Mouse (Mus musculus) bone marrow, adult 2 months (tissue): ENCODE data around the gene Cd151.

ENCODE experiments used
- CTCF ChIP-seq: fragments of 200-500 bp; IDR thresholded peaks from 2 replicates; pipeline ENCODE4 v1.5.1; 2011; ENCODE audit warnings: low read length, control low read depth; ENCODE audit not compliant: control insufficient read depth, insufficient read depth
- POLR2A ChIP-seq: fragments of 200-500 bp; IDR thresholded peaks from 2 replicates; pipeline ENCODE4 v1.6.1; 2011; ENCODE audit warnings: low read depth, mild to moderate bottlenecking, control low read depth, low read length, borderline replicate concordance; ENCODE audit not compliant: control insufficient read depth

DNA sequence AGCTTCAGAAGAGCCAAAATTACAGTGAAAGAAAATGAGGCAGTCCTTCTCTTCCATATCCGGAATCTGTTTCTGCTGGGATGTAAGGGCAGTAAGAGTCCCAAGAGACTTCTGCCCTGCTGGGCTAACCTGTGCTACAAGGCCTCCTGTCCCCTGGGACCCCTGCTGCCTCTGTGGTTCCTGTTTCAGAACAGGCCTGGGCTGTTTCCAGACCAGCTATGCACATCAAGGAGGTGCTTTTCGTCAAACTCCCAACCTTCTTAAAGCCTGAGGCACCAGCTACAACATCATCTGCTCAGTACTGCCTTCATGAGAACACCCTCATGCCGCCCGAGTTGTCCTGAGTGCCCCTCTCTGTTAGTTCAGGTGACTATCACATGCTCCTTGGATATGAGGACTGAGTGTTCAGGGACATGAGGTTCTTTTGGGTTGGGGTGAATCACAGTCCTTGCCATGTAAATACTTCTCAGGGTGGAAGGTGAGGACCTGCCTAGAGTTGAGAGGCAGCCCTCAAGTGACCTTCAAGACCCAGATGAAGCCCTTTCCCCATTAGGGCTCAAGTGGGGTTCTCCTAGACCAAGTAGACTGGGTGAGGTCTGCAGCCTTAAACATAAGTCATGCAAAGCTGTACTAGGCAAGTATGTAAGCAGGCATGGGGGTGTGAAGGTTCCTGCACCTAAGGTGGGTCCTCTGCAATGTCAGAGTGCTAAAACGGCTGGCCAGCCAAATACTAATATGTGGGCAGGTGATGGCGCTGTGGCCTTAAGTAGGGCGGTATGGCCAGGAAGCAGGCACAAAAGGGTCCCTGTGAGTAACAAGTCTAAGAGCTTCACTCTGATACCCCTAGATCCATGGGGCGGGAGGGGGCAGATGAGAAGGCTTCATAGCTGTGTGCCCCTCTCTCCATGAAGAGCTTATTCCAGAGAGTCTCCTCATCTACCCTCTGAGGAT lies 49.2 kb upstream of the Cd151 start:
- no peak for TF ChIP-seq CTCF
- TF ChIP-seq POLR2A: no peak
